Mouse (Mus musculus) stomach, embryonic 16.5 days (tissue): ENCODE results near the gene Ephb6. TPM values are rescaled to one million over a fixed set of nuclear protein-coding genes. Genes with fewer than 3 reads are reported as not detected.

Experiments
- ATAC-seq: fragments of 200-750 bp; cut with Nextera tagmentation; 2 replicates; pipeline ENCODE4 v1.8.0; 2017; ENCODE audit warnings: moderate number of reproducible peaks, moderate TSS enrichment; ENCODE audit not compliant: insufficient read depth, low FRiP score
- H3K27ac ChIP-seq: fragments of 300-500 bp; sonication (generic); 2 replicates; pipeline ENCODE4 v1.5.1; 2014; ENCODE audit warnings: low read length
- H3K27me3 ChIP-seq: fragments of 300-500 bp; sonication (generic); 2 replicates; pipeline ENCODE4 v1.6.1; 2014; ENCODE audit warnings: low read length, control low read depth, mixed read lengths; ENCODE audit not compliant: control insufficient read depth, insufficient read depth
- H3K36me3 ChIP-seq: fragments of 300-500 bp; sonication (generic); 2 replicates; pipeline ENCODE4 v1.6.1; 2014; ENCODE audit warnings: low read length; ENCODE audit not compliant: control insufficient read depth, insufficient read depth
- H3K4me1 ChIP-seq: fragments of 300-500 bp; sonication (generic); 2 replicates; pipeline ENCODE4 v1.6.1; 2014; ENCODE audit warnings: low read length, control low read depth, mixed read lengths; ENCODE audit not compliant: control insufficient read depth, insufficient read depth
- H3K4me2 ChIP-seq: fragments of 300-500 bp; sonication (generic); 2 replicates; pipeline ENCODE4 v1.6.1; 2014; ENCODE audit warnings: low read depth, low read length, mixed read lengths
- H3K4me3 ChIP-seq: fragments of 300-500 bp; sonication (generic); replicated peaks from 2 replicates; pipeline ENCODE4 v1.5.1; 2014; ENCODE audit warnings: mild to moderate bottlenecking, low read length
- H3K9ac ChIP-seq: fragments of 300-500 bp; sonication (generic); 2 replicates; pipeline ENCODE4 v1.6.1; 2014; ENCODE audit warnings: low read length
- H3K9me3 ChIP-seq: fragments of 300-500 bp; sonication (generic); replicated peaks from 2 replicates; pipeline ENCODE4 v1.6.1; 2016; ENCODE audit warnings: low read length, control low read depth; ENCODE audit not compliant: control insufficient read depth
- WGBS: fragments of 180-500 bp; shearing (Covaris S2); extraction: QIAGEN DNeasy Blood & Tissue Kit; methylation state at CpG from one replicate; pipeline ENCODE4 v1.1.7; 2014; 5-methylcytosine and 5-hydroxymethylcytosine counted together
- polyA plus RNA-seq: library from polyadenylated mRNA; unstranded; fragments of >200 nt; fragmentation: Nextera tagmentation; extraction: Ambion mirVana; gene quantifications from 2 replicates; pipeline ENCODE4 v1.2.1, GENCODE M21; 2015

Ephb6 gene
- polyA plus RNA-seq, 1 experiment from 2014 or later = 11.0 TPM

DNA sequence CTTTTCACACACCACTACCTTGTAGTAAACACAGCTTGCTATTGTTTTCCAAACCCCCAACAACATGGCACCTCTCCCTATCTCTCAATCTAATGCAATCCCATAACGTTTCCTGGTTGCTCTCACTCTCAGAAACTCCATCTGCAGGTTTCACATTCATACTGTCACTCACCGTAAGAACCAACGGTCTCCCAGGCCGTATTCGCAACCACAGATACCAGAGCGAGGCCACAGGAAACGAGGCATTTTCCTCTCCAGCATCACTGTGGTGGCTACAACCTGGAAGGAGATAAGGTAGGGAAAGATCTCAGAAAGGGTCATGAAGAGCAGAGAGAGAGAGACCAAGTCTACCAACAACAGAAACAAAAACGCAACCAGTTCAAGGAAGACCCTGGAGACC lies 49.4 kb downstream of the Ephb6 start:
- Histone ChIP-seq H3K9me3 (no peaks in the 10 kb centered on the region), H3K9ac (no peak overlapping the region), H3K27me3 (no peaks in the 10 kb centered on the region), H3K4me1 (no peaks in the 10 kb centered on the region), H3K4me3 (no peak overlapping the region), H3K36me3 (no peaks in the 10 kb centered on the region), H3K4me2 (no peak overlapping the region), H3K27ac (no peak overlapping the region)
- 82% methylated on average over 8 of the region's 8 CpGs for WGBS
- ATAC-seq = no peak

GRCm38 (mm10) chr6:41658487-41658886 lies 53.2 kb downstream of the Ephb6 start:
- Histone ChIP-seq H3K9me3 (no peaks in the 10 kb centered on the region), H3K36me3 (no peaks in the 10 kb centered on the region), H3K9ac (no peak overlapping the region), H3K4me1 (no peaks in the 10 kb centered on the region), H3K27ac (no peak overlapping the region), H3K27me3 (no peaks in the 10 kb centered on the region), H3K4me2 (no peak overlapping the region), H3K4me3 (no peak overlapping the region)
- no peak for ATAC-seq
- 55% methylated on average over 1 of the region's 1 CpGs for WGBS

DNA sequence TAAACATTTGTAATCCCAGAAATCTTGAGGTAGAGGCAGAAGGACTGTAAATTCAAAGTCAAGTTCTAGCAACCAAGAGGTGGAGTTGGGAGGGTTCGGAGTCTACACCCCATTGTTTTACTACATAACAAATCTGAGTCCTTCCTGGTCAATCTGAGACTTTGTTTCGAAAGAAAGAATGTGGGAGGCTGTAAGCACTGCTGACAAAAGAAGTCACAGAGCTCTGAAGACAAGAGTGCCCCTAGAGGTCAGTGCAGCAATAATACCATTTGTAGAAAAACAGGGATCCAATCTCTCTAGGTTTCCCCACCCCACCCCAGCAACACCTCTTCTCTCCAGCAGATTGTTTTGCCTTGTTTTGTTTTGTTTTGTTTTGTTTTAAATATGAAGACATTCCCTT lies 57.0 kb downstream of the Ephb6 start:
- 33% methylated on average over 2 of the region's 2 CpGs for WGBS
- no peak overlapping the region for H3K4me2 ChIP-seq

More for the DNA sequence above, 57.0 kb downstream of the Ephb6 start:
- Histone ChIP-seq H3K9ac (no peak overlapping the region), H3K4me1 (no peaks in the 10 kb centered on the region), H3K4me3 (no peak overlapping the region), H3K36me3 (no peaks in the 10 kb centered on the region), H3K9me3 (no peaks in the 10 kb centered on the region), H3K27ac (no peak overlapping the region), H3K27me3 (no peaks in the 10 kb centered on the region)
- ATAC-seq = no peak; the same call in 1 of the 2 replicates

Other genes starting within 250 kb of the Ephb6 start
- 144 and 188 TPM in 2 replicates for gene Prss3, start 227.8 kb upstream of the Ephb6 start, polyA plus RNA-seq
- 130 and 164 TPM in 2 replicates for gene Gm5771, start 213.1 kb upstream of the Ephb6 start, polyA plus RNA-seq
- gene Gm10334, start 159.3 kb upstream of the Ephb6 start, polyA plus RNA-seq = 114 and 181 TPM in 2 replicates
- 456 and 532 TPM in 2 replicates for gene Prss1, start 146.6 kb upstream of the Ephb6 start, polyA plus RNA-seq
- 197 and 293 TPM in 2 replicates for gene Prss2, start 83.7 kb upstream of the Ephb6 start, polyA plus RNA-seq
- 10.0 and 10.9 TPM in 2 replicates for gene Trpv6, start 30.9 kb downstream of the Ephb6 start, polyA plus RNA-seq
- 0.06 TPM in 1 of 2 replicates, not detected in the other for gene Trpv5, start 75.3 kb downstream of the Ephb6 start, polyA plus RNA-seq
- gene Llcfc1, start 78.9 kb downstream of the Ephb6 start, polyA plus RNA-seq = 0.57 and 0.65 TPM in 2 replicates
- gene Kel, start 98.9 kb downstream of the Ephb6 start, polyA plus RNA-seq = 9.7 and 12.7 TPM in 2 replicates
- not detected in 2 replicates for gene Olfr459, start 169.7 kb downstream of the Ephb6 start, polyA plus RNA-seq
- gene Pip, start 242.1 kb downstream of the Ephb6 start, polyA plus RNA-seq = not detected in 2 replicates
- gene Sval2, start 247.5 kb downstream of the Ephb6 start, polyA plus RNA-seq = not detected in 2 replicates